Mouse (Mus musculus) kidney, adult 2 months (tissue): Measurements from ENCODE around the gene Btbd2.

ENCODE experiments used
- CTCF ChIP-seq: fragments of 200-500 bp; conservative IDR thresholded peaks from 2 replicates; pipeline ENCODE4 v1.5.1; 2011; ENCODE audit warnings: low read depth, mild to moderate bottlenecking, control low read depth, low read length, moderate library complexity, mixed read lengths; ENCODE audit not compliant: insufficient read depth, insufficient read length
- POLR2A ChIP-seq: fragments of 200-500 bp; IDR thresholded peaks from one replicate; pipeline ENCODE4 v1.6.1; 2011; ENCODE audit warnings: low read depth, low read length, control low read depth

DNA sequence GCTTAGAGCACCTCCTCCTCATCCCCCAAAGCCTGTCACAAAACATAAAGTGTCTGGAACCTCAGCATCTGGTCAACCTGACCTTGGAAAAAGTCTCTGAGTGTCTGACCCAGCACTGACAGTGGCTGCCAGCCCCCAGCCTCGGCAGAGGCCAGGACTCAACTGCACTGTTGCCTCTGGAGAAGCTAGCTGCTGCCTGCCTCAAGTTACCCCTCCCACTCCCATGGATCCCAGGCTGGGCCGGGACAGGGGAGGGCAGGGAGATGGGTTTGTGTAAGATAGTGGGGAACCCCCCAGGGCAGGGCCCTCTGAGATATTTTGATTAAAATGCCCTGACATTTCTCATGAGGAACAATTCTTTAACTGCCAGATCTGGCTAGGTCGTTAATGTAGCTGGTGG lies 48.2 kb upstream of the Btbd2 start:
- TF ChIP-seq POLR2A, result no peak
- TF ChIP-seq CTCF, result no peak
